Mouse (Mus musculus) stomach, embryonic 14.5 days (tissue): Measurements from ENCODE around the gene Psmb7. TPM values are rescaled to one million over a fixed set of nuclear protein-coding genes. Genes with fewer than 3 reads are reported as not detected.

Experiments
- ATAC-seq: fragments of 200-750 bp; cut with Nextera tagmentation; 2 replicates; pipeline ENCODE4 v1.8.0; 2017; ENCODE audit warnings: low read depth, moderate TSS enrichment; ENCODE audit not compliant: insufficient number of reproducible peaks, insufficient read depth, low FRiP score
- H3K27ac ChIP-seq: fragments of 300-500 bp; sonication (generic); 2 replicates; pipeline ENCODE4 v1.5.1; 2014; ENCODE audit warnings: mild to moderate bottlenecking, low read length, moderate library complexity, mixed read lengths
- H3K27me3 ChIP-seq: fragments of 300-500 bp; sonication (generic); 2 replicates; pipeline ENCODE4 v1.6.1; 2014; ENCODE audit warnings: low read length, control low read depth, mixed read lengths; ENCODE audit not compliant: control insufficient read depth, insufficient read depth
- H3K36me3 ChIP-seq: fragments of 300-500 bp; sonication (generic); 2 replicates; pipeline ENCODE4 v1.6.1; 2014; ENCODE audit warnings: mild to moderate bottlenecking, control low read depth, low read length, moderate library complexity, mixed read lengths; ENCODE audit not compliant: control insufficient read depth, insufficient read depth
- H3K4me1 ChIP-seq: fragments of 300-500 bp; sonication (generic); 2 replicates; pipeline ENCODE4 v1.6.1; 2014; ENCODE audit warnings: low read length, control low read depth, mixed read lengths; ENCODE audit not compliant: control insufficient read depth, insufficient read depth
- H3K4me2 ChIP-seq: fragments of 300-500 bp; sonication (generic); replicated peaks from 2 replicates; pipeline ENCODE4 v1.6.1; 2014; ENCODE audit warnings: low read depth, low read length, control low read depth
- H3K4me3 ChIP-seq: fragments of 300-500 bp; sonication (generic); 2 replicates; pipeline ENCODE4 v1.5.1; 2014; ENCODE audit warnings: low read depth, low read length, control low read depth
- H3K9ac ChIP-seq: fragments of 300-500 bp; sonication (generic); replicated peaks from 2 replicates; pipeline ENCODE4 v1.6.1; 2014; ENCODE audit warnings: low read depth, mild to moderate bottlenecking, control low read depth, low read length, moderate library complexity, mixed read lengths
- H3K9me3 ChIP-seq: fragments of 300-500 bp; sonication (generic); 2 replicates; pipeline ENCODE4 v1.6.1; 2016; ENCODE audit warnings: low read depth, low read length, control low read depth; ENCODE audit not compliant: control insufficient read depth
- WGBS: fragments of 180-500 bp; shearing (Covaris S2); extraction: QIAGEN DNeasy Blood & Tissue Kit; methylation state at CpG from one replicate; pipeline ENCODE4 v1.1.7; 2014; 5-methylcytosine and 5-hydroxymethylcytosine counted together
- polyA plus RNA-seq: library from polyadenylated mRNA; unstranded; fragments of >200 nt; fragmentation: Nextera tagmentation; extraction: Ambion mirVana; gene quantifications from 2 replicates; pipeline ENCODE4 v1.2.1, GENCODE M21; 2014

Gene Psmb7
- polyA plus RNA-seq, 1 experiment from 2014 or later = 242 TPM

DNA sequence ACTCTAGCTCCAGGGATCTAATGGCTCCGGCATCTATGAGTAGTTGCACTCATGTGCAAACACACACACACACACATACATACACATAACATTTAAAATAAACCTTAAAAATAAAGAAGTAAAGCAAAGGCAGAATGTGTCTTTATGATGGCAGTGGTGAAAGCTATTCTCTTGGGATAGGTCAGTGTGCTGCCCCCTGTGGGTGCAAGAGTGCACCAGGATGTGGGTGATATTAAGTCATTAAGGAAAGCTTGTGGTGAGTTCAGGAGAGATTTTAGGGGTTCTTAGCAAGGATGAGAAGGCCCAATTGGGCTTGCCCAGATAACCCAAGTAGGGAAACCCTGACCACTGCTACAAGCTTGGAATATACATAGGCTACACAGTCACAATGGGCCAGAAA lies 46.0 kb downstream of the Psmb7 start:
- WGBS = 92% methylated on average over 1 of the region's 1 CpGs
- ATAC-seq = no peak
- Histone ChIP-seq H3K27me3 (no peaks in the 10 kb centered on the region), H3K27ac (no peak overlapping the region), H3K4me3 (no peak overlapping the region), H3K4me2 (no peak overlapping the region), H3K9ac (no peak overlapping the region), H3K36me3 (peaks cover 2% of the 10 kb centered on the region; the same call in 1 of the 2 replicates), H3K9me3 (no peaks in the 10 kb centered on the region), H3K4me1 (no peaks in the 10 kb centered on the region)

DNA sequence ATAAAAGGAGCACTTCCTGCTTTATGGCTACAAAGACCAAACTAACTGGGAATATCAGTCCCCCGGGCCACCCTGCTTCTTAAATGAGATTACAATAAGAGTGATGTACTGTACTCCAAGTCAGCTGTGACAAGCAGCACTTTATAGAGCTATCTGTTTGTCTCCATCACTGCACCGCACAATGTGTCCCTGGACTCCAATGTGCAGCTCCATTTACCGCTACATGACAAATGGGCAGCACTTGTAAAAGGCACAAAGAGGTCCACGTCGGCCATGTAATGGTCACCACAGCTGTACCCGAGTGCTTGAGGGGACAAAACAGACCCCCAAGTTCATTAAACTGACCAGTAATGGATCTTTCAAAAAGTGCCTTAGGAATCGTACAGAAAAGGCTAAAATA lies 49.0 kb downstream of the Psmb7 start:
- H3K36me3 ChIP-seq = peaks cover 10% of the 10 kb centered on the region; the same call in 1 of the 2 replicates
- no peak overlapping the region for H3K4me2 ChIP-seq
- H3K27ac ChIP-seq = no peak overlapping the region
- no peaks in the 10 kb centered on the region for H3K9me3 ChIP-seq
- no peaks in the 10 kb centered on the region for H3K27me3 ChIP-seq
- H3K4me3 ChIP-seq = no peak overlapping the region
- no peak for ATAC-seq
- no peaks in the 10 kb centered on the region for H3K4me1 ChIP-seq
- WGBS = 71% methylated on average over 7 of the region's 7 CpGs
- no peak overlapping the region for H3K9ac ChIP-seq

- Histone ChIP-seq H3K9ac (no peak overlapping the region), H3K4me2 (no peak overlapping the region), H3K9me3 (no peaks in the 10 kb centered on the region), H3K27me3 (no peaks in the 10 kb centered on the region), H3K4me3 (no peak overlapping the region), H3K36me3 (peaks cover 34% of the 10 kb centered on the region; the same call in 1 of the 2 replicates), H3K27ac (no peak overlapping the region), H3K4me1 (no peaks in the 10 kb centered on the region)
- WGBS = 68% methylated on average over 6 of the region's 6 CpGs
- no peak for ATAC-seq
These were observed 52.0 kb downstream of the Psmb7 start for GRCm38 (mm10) chr2:38591751-38592459.

GRCm38 (mm10) chr2:38586733-38587132 lies 57.2 kb downstream of the Psmb7 start:
- no peak overlapping the region for H3K27ac ChIP-seq
- no peaks in the 10 kb centered on the region for H3K4me1 ChIP-seq
- H3K4me3 ChIP-seq = no peak overlapping the region
- no peaks in the 10 kb centered on the region for H3K9me3 ChIP-seq
- no peak overlapping the region for H3K9ac ChIP-seq
- H3K36me3 ChIP-seq = peaks cover 58% of the 10 kb centered on the region
- H3K4me2 ChIP-seq = no peak overlapping the region
- no peak for ATAC-seq
- WGBS = 65% methylated on average over 6 of the region's 6 CpGs
- H3K27me3 ChIP-seq = no peaks in the 10 kb centered on the region

GRCm38 (mm10) chr2:38585379-38585736 lies 58.5 kb downstream of the Psmb7 start:
- Histone ChIP-seq H3K27me3 (no peaks in the 10 kb centered on the region), H3K4me2 (no peak overlapping the region), H3K9ac (no peak overlapping the region), H3K4me1 (no peaks in the 10 kb centered on the region), H3K9me3 (no peaks in the 10 kb centered on the region), H3K27ac (no peak overlapping the region), H3K4me3 (no peak overlapping the region), H3K36me3 (peaks cover 67% of the 10 kb centered on the region)
- no peak for ATAC-seq
- WGBS = 49% methylated on average over 5 of the region's 5 CpGs

DNA sequence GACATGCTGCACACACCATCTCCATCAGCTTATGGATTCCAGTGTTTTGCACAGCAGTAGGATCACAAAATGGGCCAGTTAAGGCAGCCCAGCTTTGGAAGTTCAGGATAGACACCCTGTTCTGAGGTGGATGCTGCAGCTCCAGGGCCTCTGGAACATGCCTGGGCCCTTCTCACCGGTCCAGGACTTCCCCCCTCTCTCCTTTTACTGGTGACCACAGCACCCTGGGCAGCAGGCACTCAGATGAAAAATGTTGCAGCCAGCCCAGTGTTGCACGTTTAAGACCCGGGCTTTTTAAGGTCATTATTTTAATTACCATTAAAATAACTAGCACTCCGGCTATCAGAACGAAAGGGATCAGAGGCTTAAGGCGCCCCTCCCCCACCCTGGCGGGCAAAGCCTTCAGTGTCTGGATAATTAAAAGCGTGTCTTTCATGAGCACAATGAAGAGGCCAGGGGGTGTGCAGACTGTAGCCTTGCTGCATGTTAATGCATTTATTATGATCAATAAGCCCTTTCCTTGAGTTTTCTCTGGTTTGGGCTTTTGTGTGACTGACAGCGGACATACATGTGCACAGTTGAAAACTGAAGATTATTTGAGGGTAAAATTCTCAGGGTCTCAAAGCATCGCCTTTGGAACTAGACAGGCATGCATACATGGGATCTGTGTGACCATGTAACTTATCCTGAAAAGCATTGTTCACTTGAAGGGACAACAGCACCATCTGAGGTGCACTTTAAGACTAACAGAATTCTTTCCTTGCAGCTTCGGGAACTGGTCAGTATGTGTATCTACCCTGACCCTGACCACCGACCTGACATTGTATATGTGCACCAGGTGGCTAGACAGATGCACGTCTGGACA lies 59.1 kb downstream of the Psmb7 start:
- WGBS = 60% methylated on average over 13 of the region's 13 CpGs
- Histone ChIP-seq H3K4me2 (no peak overlapping the region), H3K4me1 (no peaks in the 10 kb centered on the region), H3K4me3 (no peak overlapping the region), H3K27me3 (no peaks in the 10 kb centered on the region), H3K9ac (no peak overlapping the region), H3K9me3 (no peaks in the 10 kb centered on the region), H3K36me3 (peaks cover 65% of the 10 kb centered on the region), H3K27ac (no peak overlapping the region)
- ATAC-seq = no peak

DNA sequence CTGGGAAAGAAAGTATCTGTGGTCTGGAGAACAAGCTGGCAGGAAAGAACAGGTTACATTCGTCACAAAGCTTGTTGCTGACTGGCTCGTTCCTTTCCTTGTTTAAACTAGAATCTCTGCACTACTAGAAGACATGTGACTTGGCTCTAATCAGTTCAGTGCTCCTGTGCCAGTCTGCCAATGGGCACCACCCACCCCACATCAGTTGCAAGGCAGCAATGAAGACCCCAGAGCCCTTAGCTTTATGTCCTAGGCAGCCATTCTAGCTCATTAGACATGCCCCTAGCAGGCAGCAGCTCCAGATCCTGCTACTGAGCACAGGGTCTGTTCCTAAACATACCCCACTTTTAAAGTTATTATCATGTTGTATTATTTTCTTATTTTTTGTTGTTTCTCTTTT lies 59.9 kb downstream of the Psmb7 start:
- Histone ChIP-seq H3K36me3 (peaks cover 68% of the 10 kb centered on the region), H3K4me1 (no peaks in the 10 kb centered on the region), H3K27me3 (no peaks in the 10 kb centered on the region), H3K9me3 (no peaks in the 10 kb centered on the region), H3K9ac (no peak overlapping the region), H3K4me3 (no peak overlapping the region), H3K27ac (no peak overlapping the region), H3K4me2 (no peak overlapping the region)
- 65% methylated on average over 2 of the region's 2 CpGs for WGBS
- ATAC-seq = no peak

DNA sequence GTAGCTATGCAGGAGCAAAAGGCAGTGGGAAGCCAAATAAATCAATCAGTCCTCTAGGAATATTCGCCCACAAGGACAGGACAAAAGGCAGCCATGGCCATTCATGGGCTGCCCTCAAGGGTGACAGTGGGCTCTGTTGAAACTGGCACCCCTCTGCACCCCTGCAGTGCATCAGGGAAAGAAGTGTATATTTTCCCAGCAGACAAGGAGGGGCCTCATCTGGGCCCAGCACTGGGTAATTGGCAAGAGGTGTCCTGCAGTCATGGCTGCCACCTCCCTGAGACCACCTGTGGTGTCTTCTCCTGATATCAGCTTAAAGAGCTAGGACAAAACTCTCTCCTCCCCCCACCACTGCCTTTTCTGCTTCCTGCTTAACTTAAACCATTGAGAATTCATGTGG lies 64.4 kb downstream of the Psmb7 start:
- Histone ChIP-seq H3K27me3 (no peaks in the 10 kb centered on the region), H3K9ac (no peak overlapping the region), H3K36me3 (peaks cover 55% of the 10 kb centered on the region), H3K4me2 (no peak overlapping the region), H3K27ac (no peak overlapping the region), H3K4me1 (no peaks in the 10 kb centered on the region), H3K9me3 (no peaks in the 10 kb centered on the region), H3K4me3 (no peak overlapping the region)
- WGBS = 40% methylated on average over 1 of the region's 1 CpGs
- no peak for ATAC-seq
